Mouse (Mus musculus) C2C12 (cell line): ENCODE results near the gene Med12l. TPM values are rescaled to one million over a fixed set of nuclear protein-coding genes. Genes with fewer than 3 reads are reported as not detected.

Source experiments
- H3K27me3 ChIP-seq: one replicate; pipeline ENCODE4 v1.6.1; 2011; ENCODE audit not compliant: control insufficient read depth, insufficient read depth, insufficient read length
- H3K36me3 ChIP-seq: one replicate; pipeline ENCODE4 v1.6.1; 2011; ENCODE audit not compliant: control insufficient read depth, insufficient read depth
- H3K4me3 ChIP-seq: one replicate; pipeline ENCODE4 v1.5.1; 2011; ENCODE audit warnings: mild to moderate bottlenecking, control low read depth; ENCODE audit not compliant: poor library complexity, insufficient read depth, severe bottlenecking
- H3K79me2 ChIP-seq: one replicate; pipeline ENCODE4 v1.6.1; 2011; ENCODE audit not compliant: control insufficient read depth, insufficient read depth
- H3K79me3 ChIP-seq: one replicate; pipeline ENCODE4 v1.6.1; 2011; ENCODE audit warnings: low read depth, control low read depth
- H3ac ChIP-seq: one replicate; pipeline ENCODE3; 2011; ENCODE audit warnings: low read depth; ENCODE audit not compliant: control insufficient read depth, insufficient read length
- CEBPB ChIP-seq: IDR thresholded peaks from one replicate; pipeline ENCODE4 v1.6.1; 2011; ENCODE audit warnings: low read depth, mild to moderate bottlenecking, control low read depth, moderate library complexity
- CTCF ChIP-seq: IDR thresholded peaks from one replicate; pipeline ENCODE4 v1.5.1; 2011; ENCODE audit not compliant: control insufficient read depth, insufficient read depth, insufficient read length
- FOSL1 ChIP-seq: IDR thresholded peaks from one replicate; pipeline ENCODE4 v1.8.0; 2011; ENCODE audit warnings: mild to moderate bottlenecking, low read length; ENCODE audit not compliant: poor library complexity, insufficient read depth, severe bottlenecking
- MAX ChIP-seq: IDR thresholded peaks from one replicate; pipeline ENCODE4 v1.6.1; 2011; ENCODE audit warnings: mild to moderate bottlenecking, control low read depth
- MYOD1 ChIP-seq: IDR thresholded peaks from one replicate; pipeline ENCODE4 v1.6.1; 2011; ENCODE audit warnings: low read depth; ENCODE audit not compliant: control insufficient read depth, insufficient read length
- MYOG ChIP-seq: IDR thresholded peaks from one replicate; pipeline ENCODE4 v1.6.1; 2011; ENCODE audit not compliant: control insufficient read depth, insufficient read length; ENCODE audit errors: extremely low read depth
- USF1 ChIP-seq: IDR thresholded peaks from one replicate; pipeline ENCODE4 v1.6.1; 2011; ENCODE audit warnings: low read depth, mild to moderate bottlenecking, control low read depth, moderate library complexity
- polyA plus RNA-seq: library from polyadenylated mRNA; unstranded; fragments of >200 nt; fragmentation: generic; extraction: Trizol; gene quantifications from one replicate; pipeline ENCODE4 v1.2.1, GENCODE M21; 2012; ENCODE audit warnings: missing spikeins

Med12l gene
- polyA plus RNA-seq, 1 experiment: not detected

GRCm38 (mm10) chr3:59169921-59170627 lies 164.4 kb downstream of the Med12l start:
- no peaks in the 10 kb centered on the region for H3K27me3 ChIP-seq
- H3K36me3 ChIP-seq: no peaks in the 10 kb centered on the region
- H3ac ChIP-seq: no peak overlapping the region

DNA sequence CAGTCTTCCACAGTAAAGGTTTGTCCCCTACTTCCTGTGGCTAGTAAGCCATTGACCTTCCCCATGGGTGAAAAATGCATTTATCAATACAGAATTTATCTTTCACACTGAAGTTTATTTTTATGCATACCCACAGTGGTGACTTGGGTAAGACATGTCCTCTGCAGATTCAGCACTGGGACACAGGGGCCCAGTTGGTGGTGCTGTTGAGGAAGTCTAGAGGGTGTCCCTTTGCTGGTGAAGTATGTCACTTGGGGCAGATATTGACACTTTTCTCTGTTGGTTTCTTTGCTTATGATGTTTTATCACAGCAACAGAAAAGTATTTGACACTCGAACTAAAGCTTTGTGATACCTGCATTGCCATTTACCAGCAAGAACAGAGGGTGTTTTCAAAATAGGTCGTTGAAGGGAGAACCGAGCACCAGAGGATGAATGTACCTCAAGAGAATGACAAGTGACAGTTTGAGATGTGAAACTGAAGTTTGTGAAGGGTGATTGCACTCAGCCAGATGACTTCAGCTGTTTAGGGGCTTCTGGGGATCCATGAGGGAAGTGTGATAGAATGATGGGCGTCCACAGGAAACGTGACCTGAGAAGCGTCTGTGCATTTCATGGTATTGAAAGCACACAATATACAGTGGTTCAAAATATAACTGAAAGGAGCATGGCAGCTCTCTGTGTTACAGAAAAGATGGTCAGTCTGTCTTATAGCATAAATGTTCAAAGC lies 169.0 kb downstream of the Med12l start:
- Histone ChIP-seq H3K79me3 (no peaks in the 10 kb centered on the region), H3K79me2 (no peaks in the 10 kb centered on the region)

More at GRCm38 (mm10) chr3:59169921-59170627, 164.4 kb downstream of the Med12l start:
- H3K79me3 ChIP-seq: no peaks in the 10 kb centered on the region
- no peak overlapping the region for H3K4me3 ChIP-seq
- no peaks in the 10 kb centered on the region for H3K79me2 ChIP-seq
- no peak for TF ChIP-seq MYOG
- TF ChIP-seq CTCF: no peak
- no peak for TF ChIP-seq MYOD1
- no peak for TF ChIP-seq MAX
- TF ChIP-seq USF1: no peak
- TF ChIP-seq CEBPB: no peak
- TF ChIP-seq FOSL1: no peak

DNA sequence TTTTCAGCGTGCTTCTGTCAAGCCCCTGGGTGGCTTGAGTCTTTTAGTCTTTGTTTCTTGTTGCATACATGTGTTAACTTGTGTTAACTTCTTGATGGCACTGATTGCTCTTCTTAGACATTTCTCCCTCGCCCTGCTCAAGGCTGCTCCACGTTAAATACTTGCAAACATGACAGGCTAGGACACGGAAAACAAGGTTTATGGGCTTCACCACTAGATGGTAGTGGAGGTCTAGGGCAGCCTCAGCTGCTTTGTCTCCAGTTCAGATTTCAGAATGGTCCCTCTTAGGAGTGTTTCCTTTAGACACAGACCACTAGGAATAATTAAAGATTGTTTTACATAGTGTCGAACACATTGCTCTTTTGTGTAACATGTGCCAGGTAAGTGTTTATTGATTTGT lies 169.6 kb downstream of the Med12l start:
- Histone ChIP-seq H3ac (no peak overlapping the region), H3K36me3 (no peaks in the 10 kb centered on the region), H3K79me3 (no peaks in the 10 kb centered on the region), H3K4me3 (no peak overlapping the region), H3K27me3 (no peaks in the 10 kb centered on the region), H3K79me2 (no peaks in the 10 kb centered on the region)
- TF ChIP-seq CEBPB: no peak
- TF ChIP-seq CTCF: peak; percentile 30

More for the DNA sequence above, 169.0 kb downstream of the Med12l start:
- no peak overlapping the region for H3K4me3 ChIP-seq
- no peaks in the 10 kb centered on the region for H3K36me3 ChIP-seq
- no peak for TF ChIP-seq MAX
- no peak for TF ChIP-seq USF1
- TF ChIP-seq MYOG: no peak
- no peak for TF ChIP-seq CEBPB
- TF ChIP-seq MYOD1: no peak
- TF ChIP-seq FOSL1: no peak
- TF ChIP-seq CTCF: no peak
- no peaks in the 10 kb centered on the region for H3K27me3 ChIP-seq
- H3ac ChIP-seq: no peak overlapping the region

- no peaks in the 10 kb centered on the region for H3K79me2 ChIP-seq
- no peak overlapping the region for H3ac ChIP-seq
- H3K79me3 ChIP-seq: no peaks in the 10 kb centered on the region
- no peaks in the 10 kb centered on the region for H3K27me3 ChIP-seq
- H3K36me3 ChIP-seq: no peaks in the 10 kb centered on the region
- no peak overlapping the region for H3K4me3 ChIP-seq
- TF ChIP-seq USF1: no peak
- no peak for TF ChIP-seq CEBPB
- TF ChIP-seq MYOD1: no peak
- TF ChIP-seq MYOG: no peak
- TF ChIP-seq CTCF: no peak
- TF ChIP-seq MAX: no peak
- no peak for TF ChIP-seq FOSL1
Observed at GRCm38 (mm10) chr3:59176871-59177270, 171.2 kb downstream of the Med12l start.

GRCm38 (mm10) chr3:59181134-59181533 lies 175.5 kb downstream of the Med12l start:
- Histone ChIP-seq H3K79me3 (no peaks in the 10 kb centered on the region), H3ac (no peak overlapping the region), H3K27me3 (no peaks in the 10 kb centered on the region), H3K36me3 (no peaks in the 10 kb centered on the region), H3K4me3 (no peak overlapping the region), H3K79me2 (no peaks in the 10 kb centered on the region)
- TF ChIP-seq CEBPB (no peak), MYOG (no peak), MAX (no peak), MYOD1 (no peak), USF1 (no peak), FOSL1 (no peak), CTCF (no peak)

GRCm38 (mm10) chr3:59182129-59182528 lies 176.5 kb downstream of the Med12l start:
- TF ChIP-seq MYOD1: no peak
- TF ChIP-seq USF1: no peak
- TF ChIP-seq MAX: no peak
- TF ChIP-seq FOSL1: no peak
- no peak for TF ChIP-seq CEBPB

More at GRCm38 (mm10) chr3:59182129-59182528, 176.5 kb downstream of the Med12l start:
- no peaks in the 10 kb centered on the region for H3K36me3 ChIP-seq
- no peak overlapping the region for H3ac ChIP-seq
- no peaks in the 10 kb centered on the region for H3K79me2 ChIP-seq
- no peak overlapping the region for H3K4me3 ChIP-seq
- no peaks in the 10 kb centered on the region for H3K27me3 ChIP-seq
- H3K79me3 ChIP-seq: no peaks in the 10 kb centered on the region
